Mouse (Mus musculus) brain, embryonic 18.5 days (tissue): ENCODE results near the gene Ctss.

ENCODE experiments used
- DNase-seq: peaks from one replicate; pipeline ENCODE4 v3.0.0-alpha.2; 2012; ENCODE audit warnings: low read depth, low spot score

The Ctss gene

DNA sequence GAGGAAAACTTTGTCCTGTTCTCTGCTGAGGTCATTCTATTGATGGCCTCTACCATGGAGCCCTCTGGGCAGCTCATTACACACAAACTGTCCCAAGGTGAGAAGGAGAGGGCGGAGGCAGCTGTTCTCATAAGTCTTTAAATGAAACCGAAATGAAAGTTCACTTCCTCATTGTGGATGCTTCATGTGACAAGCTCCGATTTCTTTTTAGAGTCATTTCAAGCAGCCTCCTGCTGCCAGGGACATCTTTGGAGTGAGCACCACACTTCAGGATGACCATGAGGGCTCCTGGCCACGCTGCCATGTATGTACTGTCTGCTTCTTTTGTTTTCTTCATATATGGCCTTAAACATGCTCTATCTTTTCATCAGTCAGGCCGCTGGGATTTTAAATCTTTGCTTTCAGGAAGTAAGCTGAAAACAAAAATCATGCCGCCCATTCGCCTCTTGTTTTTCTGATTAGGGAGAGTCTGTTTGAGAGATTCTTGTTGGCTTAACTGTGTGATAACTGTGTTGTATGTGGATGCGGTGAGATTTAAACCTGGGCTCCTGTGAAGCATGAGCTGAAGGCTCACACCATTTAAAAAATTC lies at the start of gene Ctss:
TSS of gene Ctss (plus strand) at position 165 of the 590 bp plus-strand sequence.
- no peak for DNase-seq

DNA sequence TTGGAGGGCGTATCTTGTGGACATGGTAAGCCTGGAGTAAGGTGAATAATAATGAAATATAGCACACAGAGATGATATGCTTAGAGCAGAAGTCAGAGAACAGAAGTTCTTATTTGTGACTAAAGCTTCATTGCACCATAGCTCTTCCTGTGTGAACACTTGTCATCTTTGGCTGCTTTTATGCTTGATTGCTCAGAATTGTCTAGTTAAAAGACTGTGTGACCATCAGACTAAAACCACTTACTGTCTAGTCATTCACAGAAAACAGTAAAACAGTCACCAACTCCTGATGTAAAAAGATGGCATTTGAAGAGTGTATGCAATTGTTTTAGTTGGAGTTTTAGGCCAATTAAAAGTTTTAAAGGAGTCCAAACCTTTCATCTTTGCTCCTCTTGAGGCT lies 47.6 kb upstream of the Ctss start:
- DNase-seq, result no peak

DNA sequence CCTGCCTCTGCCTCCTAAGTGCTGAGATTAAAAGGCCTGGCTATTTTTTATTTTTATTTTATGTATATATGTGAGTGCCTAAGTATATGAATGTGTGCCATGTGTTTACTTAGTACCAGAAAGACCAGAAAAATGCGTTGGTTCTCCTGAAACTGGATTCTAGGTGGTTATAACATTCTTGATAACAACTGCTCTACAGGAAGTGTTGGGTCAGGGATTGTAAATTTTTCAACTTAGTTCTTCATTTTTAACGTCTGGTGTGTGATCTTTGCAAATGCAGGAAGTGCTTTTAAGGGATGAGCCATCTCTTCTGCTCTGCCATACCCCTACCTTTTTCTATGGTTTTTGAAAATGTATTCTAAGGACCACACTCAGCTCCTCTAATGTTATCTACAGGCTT lies 40.2 kb upstream of the Ctss start:
- no peak for DNase-seq

DNA sequence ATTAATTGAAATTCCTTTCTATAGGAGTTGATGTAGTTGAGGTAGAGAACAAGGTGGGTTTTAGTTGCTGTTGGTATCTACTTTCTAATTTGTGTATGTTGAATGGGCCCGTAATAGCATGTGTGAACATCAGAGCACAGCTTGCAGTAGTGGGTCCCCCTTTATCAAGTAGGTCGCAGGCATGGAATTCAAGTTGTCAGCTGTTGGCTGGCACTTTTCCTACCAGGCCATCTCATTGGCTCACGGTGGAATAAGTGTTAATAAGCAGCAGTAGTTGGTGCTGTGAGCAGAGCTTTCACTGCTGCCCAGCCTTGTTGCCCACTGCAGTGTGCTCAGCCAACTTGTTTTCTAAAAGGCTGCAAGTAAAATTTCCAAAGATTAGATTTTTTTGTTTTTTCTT lies 37.9 kb upstream of the Ctss start:
- DNase-seq, result no peak

DNA sequence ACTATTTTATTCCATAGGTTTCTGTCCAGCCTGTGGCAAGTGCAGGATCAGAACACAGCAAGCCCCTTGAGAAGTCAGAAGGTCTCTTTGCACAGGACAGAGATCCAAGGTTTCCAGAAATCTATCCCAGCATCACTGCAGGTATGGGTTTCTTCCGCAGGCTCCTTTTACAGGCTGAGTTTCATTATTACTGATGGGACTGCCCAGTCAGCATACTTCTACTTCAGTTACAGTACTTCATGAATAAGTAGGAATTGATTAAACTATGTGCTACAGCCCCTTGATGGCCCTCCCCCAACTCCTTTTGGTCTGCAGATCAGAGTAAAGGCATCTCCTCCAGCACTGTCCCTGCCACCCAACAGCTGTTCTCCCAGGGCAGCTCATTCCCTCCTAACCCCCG lies 36.3 kb upstream of the Ctss start:
- DNase-seq, result no peak

DNA sequence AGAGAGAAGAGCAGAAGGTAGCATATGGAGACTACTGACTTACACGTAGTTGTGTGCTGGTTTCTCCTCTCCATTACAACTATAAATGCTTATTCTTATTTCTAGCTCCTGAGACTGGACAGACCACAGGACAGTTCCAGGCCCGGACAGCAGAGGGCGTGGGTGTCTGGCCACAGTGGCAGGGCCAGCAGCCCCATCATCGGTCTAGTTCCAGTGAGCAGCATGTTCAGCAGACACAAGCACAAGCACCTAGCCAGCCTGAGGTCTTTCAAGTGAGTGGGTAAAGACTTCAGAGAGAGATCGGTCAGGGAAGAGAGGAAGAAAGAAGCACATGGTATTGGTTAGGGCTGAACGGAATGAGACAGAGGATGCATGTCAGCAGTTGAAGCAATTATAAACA lies 32.2 kb upstream of the Ctss start:
- DNase-seq, result no peak

DNA sequence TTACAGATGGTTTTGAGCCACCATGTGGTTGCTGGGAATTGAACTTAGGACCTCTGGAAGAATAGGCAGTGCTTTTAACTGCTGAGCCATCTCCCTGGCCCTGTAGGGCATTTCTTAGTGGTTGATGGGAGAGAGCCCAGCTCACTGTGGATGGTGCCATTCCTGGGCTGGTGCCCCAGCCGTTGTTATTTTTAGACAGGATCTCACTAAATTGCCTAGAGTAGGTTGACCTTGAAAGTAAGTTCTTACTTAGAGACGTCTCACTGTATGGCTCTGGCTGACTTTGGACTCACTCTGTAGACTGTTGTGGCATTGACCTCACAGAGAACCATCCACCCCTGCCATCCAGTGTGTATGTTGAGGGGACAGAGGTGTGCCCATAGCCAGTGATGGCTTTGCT lies 28.4 kb upstream of the Ctss start:
- no peak for DNase-seq

DNA sequence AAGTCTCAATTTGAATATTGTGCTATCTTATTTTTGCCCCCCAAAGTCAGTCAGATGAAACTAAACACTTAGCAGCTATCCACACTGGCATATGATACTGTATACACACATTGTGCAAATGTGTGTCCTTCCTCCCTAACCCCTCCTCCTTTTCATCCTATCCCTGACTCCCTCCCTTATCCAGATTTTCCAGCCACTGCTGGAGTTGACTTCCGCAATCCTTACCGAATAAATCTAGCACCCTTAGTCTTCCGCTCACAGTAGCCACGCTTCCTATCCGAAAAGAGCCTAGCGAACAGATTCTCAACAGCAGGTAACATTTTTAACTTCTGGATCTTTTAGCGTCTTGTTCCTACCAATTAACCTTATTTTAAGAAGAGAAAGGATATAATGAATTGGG lies 27.6 kb upstream of the Ctss start, which contains the start of gene Ctsk:
TSS of gene Ctsk (plus strand) at position 233 of the 400 bp plus-strand sequence.
- DNase-seq, result no peak

DNA sequence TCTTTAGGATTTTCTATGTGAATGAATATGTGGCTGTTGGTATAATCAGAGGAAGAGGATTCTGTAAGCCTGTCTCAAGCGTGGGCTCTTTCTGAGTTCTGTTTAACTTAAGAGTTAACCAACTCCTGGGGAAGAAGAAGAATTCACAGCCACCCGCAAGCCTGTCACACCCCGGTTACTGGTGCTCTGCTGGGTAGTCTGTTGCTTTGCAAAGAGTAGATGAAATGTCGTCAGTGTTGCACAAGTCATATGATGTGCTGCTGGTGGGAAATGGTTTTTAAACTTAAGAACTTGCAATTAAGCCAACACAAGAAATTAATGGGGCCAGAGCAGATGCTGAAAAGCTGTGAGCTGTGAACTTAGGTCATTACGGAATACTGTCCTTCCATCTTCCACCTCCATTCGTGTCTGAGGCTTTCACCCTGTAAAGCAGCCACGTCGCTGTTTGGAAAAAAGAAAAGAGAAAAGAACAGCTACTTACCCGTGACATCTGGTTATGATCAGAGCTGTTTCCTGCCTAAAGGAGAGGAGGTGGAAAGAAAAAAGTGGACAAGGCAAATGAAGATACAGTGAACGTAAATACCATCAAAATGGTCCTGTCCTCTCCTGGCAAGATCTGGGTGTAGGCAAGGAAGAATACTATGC lies 27.0 kb upstream of the Ctss start:
- no peak for DNase-seq

DNA sequence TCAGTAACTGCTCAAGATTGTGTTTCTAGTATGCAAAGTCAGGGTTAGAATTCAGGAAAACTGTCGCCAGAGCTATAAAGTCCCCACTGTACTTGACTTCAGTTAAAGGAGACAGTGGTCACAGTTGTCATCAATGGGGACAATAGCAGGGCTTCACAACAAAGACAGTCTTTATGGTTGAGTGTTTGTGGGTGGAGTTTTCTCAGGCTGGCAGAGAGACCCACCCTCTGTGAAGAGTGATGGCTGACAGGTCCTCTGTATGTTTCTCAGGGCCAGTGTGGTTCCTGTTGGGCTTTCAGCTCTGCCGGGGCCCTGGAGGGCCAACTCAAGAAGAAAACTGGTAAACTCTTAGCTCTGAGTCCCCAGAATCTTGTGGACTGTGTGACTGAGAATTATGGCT lies 24.3 kb upstream of the Ctss start:
- no peak for DNase-seq

DNA sequence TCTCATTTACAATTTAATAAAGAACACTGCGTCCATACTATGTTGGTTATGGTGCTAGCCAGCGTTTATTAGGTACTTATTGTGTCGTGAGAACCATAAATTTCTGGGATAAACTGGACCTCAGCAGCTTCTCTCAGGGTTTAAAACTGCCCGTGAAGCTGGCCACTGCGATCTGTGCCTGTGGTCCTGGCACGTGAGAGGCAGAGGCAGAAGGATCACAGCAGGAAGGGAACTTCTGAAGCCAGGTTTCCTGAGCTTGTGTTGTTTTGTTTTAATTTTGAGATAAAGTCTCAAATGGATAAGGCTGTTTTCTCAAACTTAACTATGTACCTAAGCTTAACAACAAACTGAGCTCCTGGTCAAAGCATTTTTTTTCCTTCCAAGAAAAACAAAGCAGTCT lies 17.2 kb upstream of the Ctss start:
- DNase-seq, result no peak

DNA sequence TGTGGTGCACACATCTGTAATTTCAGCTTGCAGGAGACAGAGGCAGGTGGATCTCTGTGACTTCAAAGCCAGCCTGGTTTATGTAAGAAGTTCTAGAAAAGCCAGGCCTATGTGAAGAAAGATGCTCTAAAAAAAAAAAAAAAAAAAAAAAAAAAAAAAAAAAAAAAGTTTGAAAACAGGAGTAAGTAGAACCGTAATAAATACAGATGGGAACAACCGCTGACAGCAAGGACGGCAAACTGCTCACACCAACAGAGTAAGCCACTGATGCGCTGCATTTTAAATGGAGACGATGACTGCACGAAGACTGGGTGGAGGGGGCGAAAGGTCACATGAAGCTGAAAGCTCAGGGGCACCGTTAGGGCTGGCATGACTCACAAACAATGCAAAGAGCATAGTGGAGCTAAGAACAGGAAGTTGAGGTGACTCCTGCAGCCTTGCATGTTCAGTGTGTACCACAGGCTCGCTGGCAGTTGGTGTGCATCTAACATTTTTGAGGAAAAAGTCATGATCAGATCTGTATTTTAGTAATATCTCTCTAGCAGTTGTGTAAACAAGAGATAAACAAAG lies 14.9 kb upstream of the Ctss start:
- no peak for DNase-seq

DNA sequence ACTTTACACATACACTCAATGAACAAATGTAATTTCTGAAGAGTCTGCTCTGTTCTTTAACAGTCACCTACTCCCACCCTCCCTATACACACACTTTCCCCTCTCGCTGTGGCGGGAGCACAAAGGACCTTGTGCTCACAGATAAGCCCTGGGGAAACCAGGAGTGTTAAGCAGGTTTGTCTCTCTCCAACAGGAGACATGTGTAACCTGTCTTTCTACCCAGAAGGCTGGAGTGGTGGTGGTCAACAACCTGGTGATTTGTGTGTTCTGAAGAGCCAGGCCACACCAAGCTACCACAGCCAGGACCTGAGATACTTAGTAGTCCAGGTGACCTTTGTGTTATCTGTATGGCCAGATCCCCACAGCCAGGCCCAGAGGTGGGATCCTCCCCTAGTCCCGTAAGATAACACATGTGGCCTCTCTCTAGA lies 10.0 kb upstream of the Ctss start:
- DNase-seq, result no peak

DNA sequence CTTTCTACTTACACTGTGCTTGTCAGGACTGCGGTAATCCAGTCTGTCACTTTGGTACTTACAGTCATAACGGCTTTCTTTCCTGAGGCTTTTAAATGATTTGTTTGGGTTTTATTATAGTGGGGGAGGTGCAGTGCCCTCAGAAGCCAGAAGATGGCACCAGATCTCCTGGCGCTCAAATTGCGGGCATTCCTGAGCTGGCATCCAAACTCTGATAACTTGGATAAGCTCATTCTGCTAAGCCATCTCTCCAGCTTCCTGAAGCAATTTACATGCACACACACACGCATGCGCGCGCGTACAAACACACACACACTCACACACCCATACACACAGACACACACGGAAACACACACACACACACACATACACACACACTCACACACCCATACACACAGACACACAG lies 9.1 kb upstream of the Ctss start:
- peak; percentile 57 for DNase-seq

DNA sequence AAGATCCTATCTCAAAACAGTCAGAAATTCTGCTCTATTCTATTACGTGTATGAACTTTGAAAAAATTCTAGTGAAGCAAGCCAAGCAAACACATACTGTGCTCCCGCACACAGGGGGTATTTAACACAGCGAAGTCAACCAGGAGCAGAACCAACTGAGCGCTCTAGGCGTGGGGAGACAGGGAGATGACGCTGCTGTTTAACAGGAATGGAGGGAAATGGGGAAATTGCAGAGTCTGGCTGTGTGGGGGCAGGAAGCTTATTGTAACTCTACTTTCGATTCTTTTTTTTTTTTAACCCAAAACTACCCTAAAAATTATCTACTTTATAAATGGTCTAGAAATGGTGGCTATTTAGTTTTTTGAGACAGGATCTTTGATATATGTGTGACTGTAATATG lies 7.7 kb upstream of the Ctss start:
- no peak for DNase-seq

DNA sequence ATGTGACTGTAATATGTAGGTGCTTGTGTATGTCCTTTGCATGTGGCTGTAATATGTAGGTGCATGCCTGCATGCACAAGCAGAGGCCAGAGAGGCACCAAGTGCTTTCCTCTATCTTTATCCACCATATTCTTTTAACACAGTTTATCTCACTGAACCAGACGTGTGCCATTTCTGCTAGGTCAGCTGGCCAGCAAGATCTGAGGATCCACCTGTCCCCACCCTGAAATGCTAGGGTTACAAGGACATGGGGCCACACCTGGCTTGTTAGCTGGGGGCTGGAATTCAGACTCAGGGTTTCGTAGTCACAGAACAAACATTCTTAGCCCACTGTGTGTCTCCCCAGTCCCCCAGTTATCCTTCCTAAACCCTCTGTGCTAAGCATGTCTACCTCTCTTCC lies 7.3 kb upstream of the Ctss start:
- no peak for DNase-seq

DNA sequence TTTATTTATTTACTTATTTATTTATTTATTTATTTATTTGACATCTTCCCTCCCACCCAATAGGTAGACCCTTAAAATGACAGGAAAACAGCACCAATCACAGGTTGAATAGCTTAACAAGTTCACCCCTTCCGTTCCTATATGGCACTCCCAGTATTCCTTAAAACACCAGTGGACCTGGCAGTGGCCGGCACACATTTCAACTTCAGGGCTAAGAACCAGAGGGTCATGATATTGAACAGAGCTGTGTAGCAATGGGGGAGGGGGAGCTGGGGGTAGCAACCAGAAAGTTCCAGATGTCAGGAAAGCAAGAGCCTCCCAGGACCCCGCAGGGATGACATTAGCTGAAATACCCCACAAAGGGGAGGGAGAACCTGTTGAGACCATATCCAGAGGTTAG lies 6.5 kb upstream of the Ctss start:
- no peak for DNase-seq

DNA sequence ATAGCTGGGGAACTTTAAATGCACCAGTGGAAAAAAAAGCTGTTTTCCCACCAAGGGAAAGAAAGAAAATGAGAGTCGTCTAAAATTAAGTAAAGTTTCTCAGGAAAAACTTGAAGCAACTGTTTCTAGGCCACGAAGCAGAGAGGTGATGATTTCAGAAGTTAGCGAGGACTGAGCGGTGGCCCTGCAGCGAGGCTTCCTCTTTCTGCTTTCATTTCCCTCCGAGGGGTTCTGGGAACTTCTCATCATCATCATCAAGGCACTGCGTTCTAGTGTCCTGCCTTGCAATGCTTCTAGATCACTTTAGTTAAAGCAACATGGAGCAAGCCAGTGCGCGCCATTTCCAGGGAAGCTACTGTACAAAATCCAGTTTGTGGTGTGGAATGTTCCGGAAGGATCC lies 5.4 kb upstream of the Ctss start:
- no peak for DNase-seq

DNA sequence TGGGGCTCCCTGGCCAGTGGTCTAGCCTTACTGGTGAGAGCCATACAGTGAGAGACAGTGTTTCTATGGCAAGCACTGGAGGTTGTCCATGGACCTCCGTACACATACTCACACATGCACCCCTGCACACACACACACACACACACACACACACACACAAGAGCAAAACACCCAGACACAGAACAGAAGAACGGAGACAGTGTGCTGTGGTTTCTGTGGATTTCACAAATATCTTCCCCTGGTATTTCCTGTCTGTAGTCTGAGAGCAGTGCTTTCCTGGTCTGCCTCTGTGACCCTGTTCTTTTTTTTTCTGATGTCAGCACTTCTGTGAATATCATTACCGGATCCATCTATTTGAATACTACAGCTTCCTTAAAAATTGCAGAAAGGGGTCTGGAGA lies 2.9 kb upstream of the Ctss start:
- no peak for DNase-seq

DNA sequence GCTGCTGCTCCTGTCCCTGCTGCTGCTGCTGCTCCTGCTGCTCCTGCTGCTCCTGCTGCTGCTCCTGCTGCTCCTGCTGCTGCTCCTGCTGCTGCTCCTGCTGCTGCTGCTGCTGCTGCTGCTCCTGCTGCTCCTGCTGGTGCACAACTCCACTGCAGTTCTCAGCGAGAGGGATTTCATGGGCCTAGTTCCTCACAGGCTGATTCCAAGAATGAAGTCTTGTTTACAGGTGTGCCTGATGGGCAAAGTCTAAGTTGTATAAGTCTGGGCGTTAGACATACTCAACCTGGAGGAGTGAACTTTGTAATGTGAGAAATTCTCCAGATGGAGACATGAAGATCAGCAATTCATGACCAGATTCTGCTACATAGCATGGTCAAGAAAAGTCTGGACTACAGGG lies 1.9 kb upstream of the Ctss start:
- DNase-seq, result no peak

DNA sequence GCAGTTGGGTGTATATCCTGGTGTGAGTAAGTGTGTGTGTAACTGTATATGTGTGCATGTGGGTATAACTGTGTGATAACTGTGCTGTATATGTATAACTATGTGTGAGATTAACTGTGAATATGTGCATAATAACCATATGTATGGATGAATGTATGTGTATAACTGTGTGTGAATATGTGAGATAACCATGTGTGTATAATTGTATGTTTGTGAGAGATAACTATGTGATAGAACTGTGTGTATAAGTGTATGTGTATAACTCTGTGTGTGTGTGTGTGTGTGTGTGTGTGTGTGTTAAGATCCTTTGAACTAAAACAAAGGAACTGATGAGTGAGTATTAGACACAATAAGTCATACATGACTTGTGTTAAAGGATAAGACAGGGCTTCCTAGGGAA lies 475 bp upstream of the Ctss start:
- DNase-seq, result no peak

DNA sequence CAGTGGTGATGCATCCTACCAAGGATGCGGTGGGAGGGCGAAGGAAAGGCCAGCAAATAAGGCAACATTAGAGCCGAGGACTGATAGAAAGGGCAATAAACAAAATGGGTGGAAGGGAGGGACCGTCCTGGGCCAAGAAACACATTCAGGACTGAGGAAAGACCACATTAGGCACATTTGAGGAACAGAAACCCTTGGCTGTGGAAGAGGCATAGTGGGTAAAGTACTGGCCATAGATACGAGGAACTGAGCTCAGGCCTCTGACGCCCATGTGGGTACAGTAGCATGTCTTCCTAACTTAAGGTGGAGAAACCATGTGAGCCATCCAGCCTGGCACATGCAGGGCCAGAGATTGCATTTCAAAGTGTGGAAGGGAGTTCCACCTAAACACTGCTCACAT lies 3.2 kb downstream of the Ctss start:
- no peak for DNase-seq

DNA sequence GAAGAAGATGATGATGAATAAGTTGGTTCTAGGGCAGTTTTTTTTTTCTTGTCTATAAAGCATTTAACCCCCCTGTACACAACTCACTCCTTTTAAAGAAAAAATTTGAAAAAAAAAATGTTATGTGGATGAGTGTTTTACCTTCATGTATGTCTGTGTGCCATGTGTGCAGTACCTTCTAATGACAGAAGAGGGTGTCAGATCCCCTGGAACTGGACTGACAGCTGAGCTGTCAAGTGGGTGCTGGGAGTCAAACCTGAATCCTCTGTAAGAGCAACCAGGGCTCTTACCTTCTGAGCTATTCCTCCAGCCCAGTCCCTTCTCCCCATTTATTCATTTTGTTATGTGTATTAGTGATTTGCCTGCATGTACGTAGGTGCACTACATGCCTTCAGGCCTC lies 4.4 kb downstream of the Ctss start:
- DNase-seq, result no peak

DNA sequence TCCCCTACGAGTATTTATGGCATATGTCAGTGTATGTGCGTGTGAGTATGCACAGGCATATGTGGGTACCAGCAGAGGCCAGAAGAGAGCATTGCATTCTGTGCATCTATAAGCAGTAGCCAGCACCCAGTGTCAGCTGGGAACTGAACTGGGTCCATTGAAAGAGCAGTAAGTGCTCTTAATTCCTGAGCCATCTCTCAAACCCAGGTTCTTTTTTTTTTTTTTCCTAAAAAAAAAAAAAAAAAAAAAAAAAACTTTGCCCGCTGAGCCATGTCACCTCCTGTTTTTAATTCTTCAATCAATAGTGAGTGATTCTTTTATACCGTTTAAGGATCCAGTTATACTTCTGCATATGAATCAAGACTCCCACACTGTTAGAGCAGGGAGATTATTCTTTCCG lies 6.8 kb downstream of the Ctss start:
- DNase-seq, result no peak
